Mouse (Mus musculus): ENCODE data around the gene Lyar.

DNA sequence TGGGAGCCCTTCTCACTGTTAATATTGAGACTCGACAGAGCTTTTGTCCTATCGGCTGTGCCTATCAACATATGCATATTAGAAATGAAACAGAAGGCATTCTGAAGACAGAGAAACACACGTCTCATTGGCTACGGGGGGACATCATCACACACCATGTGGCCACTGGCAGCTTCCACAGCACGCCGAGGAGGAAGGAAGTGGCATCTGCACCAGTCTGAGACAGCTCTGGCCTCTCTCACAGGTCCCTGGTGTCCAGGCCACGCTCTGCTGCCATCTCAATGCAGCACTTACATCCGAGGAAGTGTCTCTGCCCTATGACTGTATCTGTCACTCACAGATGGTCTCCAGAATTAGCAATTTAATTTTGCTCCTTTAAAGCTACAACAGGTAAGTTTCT is 8.6 kb upstream of the Lyar start:
- no peak for TF ChIP-seq CTCF (IDR thresholded peaks at IDR 0.05; ENCODE audit: low read depth)
- TF ChIP-seq EP300 (IDR thresholded peaks at IDR 0.05; ENCODE audit: low read depth): no peak
